Comparison of ENCODE assay signal across 23 mouse cellular contexts in the genomic region with DNA sequence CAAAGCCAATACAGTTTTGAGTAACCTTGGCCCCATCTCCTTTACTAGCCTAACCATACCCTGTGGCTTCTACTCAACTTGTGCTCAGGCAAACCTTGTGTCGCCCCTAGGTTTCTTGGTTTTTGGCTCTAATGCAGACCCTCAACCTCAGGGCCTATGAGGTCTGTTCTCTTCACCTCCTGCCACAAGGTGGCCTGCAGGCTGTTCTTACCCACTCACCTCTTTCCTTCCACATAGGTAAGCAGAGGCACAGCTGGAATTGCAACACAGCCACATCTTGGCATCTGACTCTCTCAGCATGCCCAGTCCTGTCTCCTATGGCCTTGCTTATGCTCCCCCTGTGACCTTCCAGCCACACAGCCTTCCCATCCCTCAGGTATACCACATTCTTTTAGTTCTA.
DNase-seq lines count a peak whose midpoint lies in the region; ATAC-seq and TF ChIP-seq lines count a peak whose summit lies in the region.
"Had no signal": no experiment of that assay in that cellular context is flagged by ENCODE, and none has a peak within 500 bp of the region (broad histone marks: within the 10 kb centered on the region; RNA-seq: fewer than 3 reads in every experiment).

No protein-coding gene starts in this region.

- intact Hi-C loops in heart, postnatal 36 days (cut with DNase I), result no loop called here
- intact Hi-C loops in gastrocnemius, adult 2 months (cut with DNase I), result no loop called here

- no peak overlapping the region for H3K4me2 ChIP-seq in CH12.LX (ENCODE audit: insufficient read depth, low read depth, poor library complexity, severe bottlenecking)
- no peak overlapping the region for H3K4me2 ChIP-seq in stomach, postnatal 0 days (replicated peaks; ENCODE audit: low read depth)
- H3K4me2 ChIP-seq: embryonic facial prominence, embryonic 13.5 days; embryonic facial prominence, embryonic 15.5 days; forebrain, embryonic 13.5 days; forebrain, embryonic 15.5 days had no signal

- H3K4me1 ChIP-seq in CH12.LX (ENCODE audit: control insufficient read depth in 1 of 2, insufficient read depth in 2 of 2), result peaks cover 0 to under 1% of the 10 kb centered on the region in 2 experiments; a peak in 2 of 4 replicates
- H3K4me1 ChIP-seq in stomach, postnatal 0 days (replicated peaks; ENCODE audit: control insufficient read depth, insufficient read depth), result no peaks in the 10 kb centered on the region
- H3K4me1 ChIP-seq: embryonic facial prominence, embryonic 15.5 days had no signal

- no peak overlapping the region for H3K27ac ChIP-seq in CH12.LX (ENCODE audit: insufficient read depth, low read depth)
- H3K27ac ChIP-seq in stomach, postnatal 0 days (replicated peaks), result no peak overlapping the region
- no peak overlapping the region for H3K27ac ChIP-seq in gastrocnemius, adult 2 months
- H3K27ac ChIP-seq: embryonic facial prominence, embryonic 13.5 days; embryonic facial prominence, embryonic 15.5 days; forebrain, embryonic 13.5 days; forebrain, embryonic 15.5 days had no signal

- no peaks in the 10 kb centered on the region for H3K9me3 ChIP-seq in CH12.LX (replicated peaks; ENCODE audit: low read length)
- H3K9me3 ChIP-seq in stomach, postnatal 0 days (ENCODE audit: control insufficient read depth, low read length), result no peaks in the 10 kb centered on the region
- H3K9me3 ChIP-seq: embryonic facial prominence, embryonic 13.5 days; embryonic facial prominence, embryonic 15.5 days; forebrain, embryonic 13.5 days; forebrain, embryonic 15.5 days had no signal

- no peaks in the 10 kb centered on the region for H3K36me3 ChIP-seq in CH12.LX (replicated peaks in 1 of 2; ENCODE audit: control insufficient read depth in 1 of 2, insufficient read depth in 1 of 2, low read length in 1 of 2)
- H3K36me3 ChIP-seq in stomach, postnatal 0 days (ENCODE audit: control insufficient read depth, insufficient read depth, low read length), result no peaks in the 10 kb centered on the region
- H3K36me3 ChIP-seq: embryonic facial prominence, embryonic 13.5 days; embryonic facial prominence, embryonic 15.5 days; forebrain, embryonic 15.5 days had no signal

- ATAC-seq in stomach, postnatal 0 days (ENCODE audit: low FRiP score, low TSS enrichment), result no peak
- ATAC-seq: CD4-positive, CD25-positive, alpha-beta regulatory T cell, adult 4 months; forebrain, embryonic 13.5 days; forebrain, embryonic 15.5 days; forebrain, postnatal 0 days had no signal

- peak; percentile 34 for TF ChIP-seq RAD21 in CH12.LX (IDR thresholded peaks at IDR 0.05; ENCODE audit: low read depth, low read length)

- H3K79me2 ChIP-seq in CH12.LX (replicated peaks; ENCODE audit: control insufficient read depth, extremely low read depth, insufficient read depth, poor library complexity, severe bottlenecking), result no peaks in the 10 kb centered on the region

- 88% methylated on average over 1 of the region's 1 CpGs for WGBS in stomach, postnatal 0 days

- no peak for TF ChIP-seq POLR2A in CH12.LX (IDR thresholded peaks at IDR 0.05; ENCODE audit: low read depth, low read length)

- H3K9ac ChIP-seq in CH12.LX (ENCODE audit: insufficient read depth, low read depth), result no peak overlapping the region
- H3K9ac ChIP-seq in stomach, postnatal 0 days (ENCODE audit: low read length), result no peak overlapping the region
- H3K9ac ChIP-seq: embryonic facial prominence, embryonic 13.5 days; embryonic facial prominence, embryonic 15.5 days; forebrain, embryonic 13.5 days; forebrain, embryonic 15.5 days; forebrain, postnatal 0 days had no signal

- H3K27me3 ChIP-seq in CH12.LX (replicated peaks), result no peaks in the 10 kb centered on the region
- H3K27me3 ChIP-seq in stomach, postnatal 0 days (ENCODE audit: control insufficient read depth, insufficient read depth, low read length), result no peaks in the 10 kb centered on the region
- H3K27me3 ChIP-seq: embryonic facial prominence, embryonic 15.5 days; forebrain, embryonic 13.5 days; forebrain, embryonic 15.5 days had no signal

- dilution Hi-C loops in CH12.LX (cut with MboI; ENCODE audit: extremely low pct_ligation_motif_present, extremely low pct_unique_long_range_greater_than_20kb, low sequenced_read_pairs), result no loop called here

- TF ChIP-seq CTCF in CH12.LX (conservative IDR thresholded peaks at IDR 0.05 in 1 of 2, IDR thresholded peaks at IDR 0.05 in 1 of 2; ENCODE audit: low read depth in 2 of 2, low read length in 2 of 2), result peak in 1 of 2 experiments; percentile 50; a peak in 2 of 4 replicates
- 0 out of 2 replicates have a peak, but pooled peaks have one; percentile 6 for TF ChIP-seq CTCF in stomach, postnatal 0 days (IDR thresholded peaks at IDR 0.05; ENCODE audit: low read depth)
- no peak for TF ChIP-seq CTCF in gastrocnemius, adult 2 months (IDR thresholded peaks at IDR 0.05)

- in situ Hi-C loops in CH12.LX (cut with MboI; ENCODE audit: low pct_ligation_motif_present, low pct_unique_long_range_greater_than_20kb, low sequenced_read_pairs), result no loop called here

- no peak overlapping the region for H3K4me3 ChIP-seq in CH12.LX (replicated peaks in 1 of 3; ENCODE audit: low read depth in 2 of 3, low read length in 2 of 3, poor library complexity in 1 of 3)
- H3K4me3 ChIP-seq in stomach, postnatal 0 days (ENCODE audit: low read depth, low read length), result no peak overlapping the region
- H3K4me3 ChIP-seq in gastrocnemius, adult 2 months, result no peak overlapping the region
- H3K4me3 ChIP-seq: embryonic facial prominence, embryonic 13.5 days; embryonic facial prominence, embryonic 15.5 days; erythroblast, embryonic 14.5 days; forebrain, embryonic 13.5 days; forebrain, embryonic 15.5 days had no signal

- no peak for TF ChIP-seq EP300 in CH12.LX (IDR thresholded peaks at IDR 0.05; ENCODE audit: low read length)
- TF ChIP-seq EP300 in stomach, postnatal 0 days (optimal IDR thresholded peaks at IDR 0.05), result no peak

- peak; percentile 76 for DNase-seq in heart, adult 11 months
- no peak for DNase-seq in heart, postnatal 36 days
- no peak for DNase-seq in CH12.LX (ENCODE audit: extremely low read depth)
- DNase-seq in stomach, postnatal 0 days (ENCODE audit: low spot score), result no peak
- no peak for DNase-seq in gastrocnemius, adult 2 months
- DNase-seq: adrenal gland, adult 2 months; adrenal gland, postnatal 10 days; adrenal gland, postnatal 25 days; B cell, adult 2 months; cerebellum, adult 11 months; cerebellum, adult 18-20 months; cerebellum, adult 8-10 months; cerebellum, adult 9-11 months; cerebellum, postnatal 14 days; cerebellum, postnatal 36 days; embryo, embryonic 11 days; forebrain, postnatal 0 days had no signal

TF ChIP-seq in CH12.LX, 34 proteins besides CTCF, POLR2A, EP300 and RAD21:
- TF ChIP-seq TCF12 (IDR thresholded peaks at IDR 0.05; ENCODE audit: low read depth, low read length) (no peak), HCFC1 (IDR thresholded peaks at IDR 0.05; ENCODE audit: low read depth, low read length) (no peak), SMC3 (IDR thresholded peaks at IDR 0.05; ENCODE audit: low read depth, low read length) (peak; percentile 55)
